Mouse (Mus musculus): ENCODE measurements around the gene 4933434E20Rik. TPM values are rescaled to one million over a fixed set of nuclear protein-coding genes. Genes with fewer than 3 reads are reported as not detected.

4933434E20Rik gene
- 71.0 to 80.3 TPM (median 79.6 TPM) in 3 replicates for total RNA-seq (2017)

GRCm38 (mm10) chr3:90051441-90052350 lies at the start of gene 4933434E20Rik:
Gene 4933434E20Rik (plus strand): TSS chr3:90051636.
- peak; percentile 54 for ATAC-seq (replicated peaks; ENCODE audit: insufficient number of reproducible peaks, low FRiP score, low TSS enrichment, poor library complexity, severe bottlenecking)

- no peak for ATAC-seq (replicated peaks; ENCODE audit: insufficient number of reproducible peaks, low FRiP score, low TSS enrichment, poor library complexity, severe bottlenecking)
These were observed 47.2 kb upstream of the 4933434E20Rik start for GRCm38 (mm10) chr3:90004091-90004796.

GRCm38 (mm10) chr3:90010291-90010690 lies 41.1 kb upstream of the 4933434E20Rik start:
- no peak for ATAC-seq (replicated peaks; ENCODE audit: insufficient number of reproducible peaks, low FRiP score, low TSS enrichment, poor library complexity, severe bottlenecking)

- 0 out of 2 replicates have a peak, but pooled peaks have one; percentile 35 for ATAC-seq (replicated peaks; ENCODE audit: insufficient number of reproducible peaks, low FRiP score, low TSS enrichment, poor library complexity, severe bottlenecking)
These were observed 34.8 kb upstream of the 4933434E20Rik start for GRCm38 (mm10) chr3:90016626-90017025.

GRCm38 (mm10) chr3:90034653-90035052 lies 16.8 kb upstream of the 4933434E20Rik start:
- ATAC-seq (replicated peaks; ENCODE audit: insufficient number of reproducible peaks, low FRiP score, low TSS enrichment, poor library complexity, severe bottlenecking): no peak

GRCm38 (mm10) chr3:90036263-90036662 lies 15.2 kb upstream of the 4933434E20Rik start:
- ATAC-seq (replicated peaks; ENCODE audit: insufficient number of reproducible peaks, low FRiP score, low TSS enrichment, poor library complexity, severe bottlenecking): no peak

GRCm38 (mm10) chr3:90049691-90050090 lies 1.7 kb upstream of the 4933434E20Rik start:
- no peak for ATAC-seq (replicated peaks; ENCODE audit: insufficient number of reproducible peaks, low FRiP score, low TSS enrichment, poor library complexity, severe bottlenecking)

GRCm38 (mm10) chr3:90052351-90053241 lies 1.2 kb downstream of the 4933434E20Rik start, which contains the start of gene Ubap2l:
Gene Ubap2l (minus strand): TSS chr3:90052628.
- ATAC-seq (replicated peaks; ENCODE audit: insufficient number of reproducible peaks, low FRiP score, low TSS enrichment, poor library complexity, severe bottlenecking): peak; percentile 85

- no peak for ATAC-seq (replicated peaks; ENCODE audit: insufficient number of reproducible peaks, low FRiP score, low TSS enrichment, poor library complexity, severe bottlenecking)
These were observed 10.1 kb downstream of the 4933434E20Rik start for GRCm38 (mm10) chr3:90061549-90061948.

GRCm38 (mm10) chr3:90062539-90062938 lies 11.1 kb downstream of the 4933434E20Rik start:
- no peak for ATAC-seq (replicated peaks; ENCODE audit: insufficient number of reproducible peaks, low FRiP score, low TSS enrichment, poor library complexity, severe bottlenecking)

- no peak for ATAC-seq (replicated peaks; ENCODE audit: insufficient number of reproducible peaks, low FRiP score, low TSS enrichment, poor library complexity, severe bottlenecking)
These were observed 12.9 kb downstream of the 4933434E20Rik start for GRCm38 (mm10) chr3:90064383-90064782.

- peak; percentile 75 for ATAC-seq (replicated peaks; ENCODE audit: insufficient number of reproducible peaks, low FRiP score, low TSS enrichment, poor library complexity, severe bottlenecking)
These were observed 14.1 kb downstream of the 4933434E20Rik start for GRCm38 (mm10) chr3:90065553-90065952.

- no peak for ATAC-seq (replicated peaks; ENCODE audit: insufficient number of reproducible peaks, low FRiP score, low TSS enrichment, poor library complexity, severe bottlenecking)
These were observed 16.4 kb downstream of the 4933434E20Rik start for GRCm38 (mm10) chr3:90067851-90068250.

- no peak for ATAC-seq (replicated peaks; ENCODE audit: insufficient number of reproducible peaks, low FRiP score, low TSS enrichment, poor library complexity, severe bottlenecking)
These were observed 18.3 kb downstream of the 4933434E20Rik start for GRCm38 (mm10) chr3:90069688-90070087.

- ATAC-seq (replicated peaks; ENCODE audit: insufficient number of reproducible peaks, low FRiP score, low TSS enrichment, poor library complexity, severe bottlenecking): no peak
These were observed 20.9 kb downstream of the 4933434E20Rik start, which contains the start of gene Tpm3 for GRCm38 (mm10) chr3:90072294-90072693. Gene Tpm3 (plus strand): TSS chr3:90072649.

- ATAC-seq (replicated peaks; ENCODE audit: insufficient number of reproducible peaks, low FRiP score, low TSS enrichment, poor library complexity, severe bottlenecking): no peak
These were observed 25.7 kb downstream of the 4933434E20Rik start for GRCm38 (mm10) chr3:90076921-90077716.

- no peak for ATAC-seq (replicated peaks; ENCODE audit: insufficient number of reproducible peaks, low FRiP score, low TSS enrichment, poor library complexity, severe bottlenecking)
These were observed 26.8 kb downstream of the 4933434E20Rik start for GRCm38 (mm10) chr3:90078224-90078623.
